ENCODE assay signal across 17 mouse cellular contexts in the genomic region with DNA sequence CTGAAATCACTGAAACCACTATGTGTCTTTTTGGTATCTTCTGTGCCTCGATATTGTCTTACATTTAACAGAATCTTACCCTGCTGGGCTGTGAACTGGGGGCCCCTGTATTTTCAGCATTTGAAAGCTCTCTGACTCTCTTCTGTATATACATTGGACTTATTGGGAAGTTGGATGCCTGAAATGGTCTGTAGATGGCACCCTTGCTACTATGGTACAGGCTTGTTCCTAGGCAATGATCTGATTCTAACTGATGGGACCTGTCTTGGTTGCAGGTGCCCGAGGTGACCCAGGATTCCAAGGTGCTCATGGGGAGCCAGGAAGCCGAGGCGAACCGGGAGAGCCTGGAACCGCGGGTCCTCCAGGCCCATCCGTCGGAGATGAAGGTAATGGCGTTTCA.
DNase-seq lines count a peak whose midpoint lies in the region; ATAC-seq and TF ChIP-seq lines count a peak whose summit lies in the region.
"Had no signal": no experiment of that assay in that cellular context is flagged by ENCODE, and none has a peak within 500 bp of the region (broad histone marks: within the 10 kb centered on the region; RNA-seq: fewer than 3 reads in every experiment).

No protein-coding gene starts in this region.

- H3K9ac ChIP-seq in CH12.LX (ENCODE audit: insufficient read depth, low read depth), result no peak overlapping the region
- H3K9ac ChIP-seq: heart, embryonic 13.5 days; liver, embryonic 13.5 days had no signal

- H3K4me1 ChIP-seq in CH12.LX (ENCODE audit: control insufficient read depth in 1 of 2, insufficient read depth in 2 of 2), result peaks cover 9 to 14% of the 10 kb centered on the region in 2 experiments; a peak in 3 of 4 replicates
- H3K4me1 ChIP-seq in olfactory bulb, adult 2 months (ENCODE audit: control insufficient read depth, insufficient read depth, low read length), result peaks cover 45% of the 10 kb centered on the region
- H3K4me1 ChIP-seq: liver, embryonic 13.5 days had no signal

- peak; percentile 53 for TF ChIP-seq RAD21 in CH12.LX (IDR thresholded peaks at IDR 0.05; ENCODE audit: low read depth, low read length)

- H3K4me3 ChIP-seq in left cerebral cortex, adult 2 months, result no peak overlapping the region
- H3K4me3 ChIP-seq in CH12.LX (replicated peaks in 1 of 3; ENCODE audit: low read depth in 2 of 3, low read length in 2 of 3, poor library complexity in 1 of 3), result no peak overlapping the region
- no peak overlapping the region for H3K4me3 ChIP-seq in olfactory bulb, adult 2 months (ENCODE audit: insufficient read depth, low read depth, low read length)
- H3K4me3 ChIP-seq: erythroblast, embryonic 14.5 days; heart, embryonic 13.5 days; hindbrain, embryonic 10.5 days; liver, embryonic 13.5 days had no signal

- no peak for ATAC-seq in cerebellum, adult (ENCODE audit: insufficient number of reproducible peaks, low FRiP score, low TSS enrichment)

- in situ Hi-C loops in CH12.LX (cut with MboI; ENCODE audit: low pct_ligation_motif_present, low pct_unique_long_range_greater_than_20kb, low sequenced_read_pairs), result no loop called here

- DNase-seq in cerebellum, adult 9-10 months, result peak; percentile 22
- no peak for DNase-seq in left cerebral cortex, adult 2 months (ENCODE audit: extremely low spot score in 1 of 2, low spot score in 2 of 2)
- DNase-seq in left cerebral cortex, adult 9 months (ENCODE audit: low spot score in 2 of 2), result no peak
- DNase-seq in CH12.LX (ENCODE audit: extremely low read depth), result peak; percentile 34
- no peak for DNase-seq in urinary bladder, postnatal 4 days (ENCODE audit: low spot score in 2 of 2)
- no peak for DNase-seq in frontal cortex, postnatal 25 days (ENCODE audit: low spot score in 2 of 2)
- DNase-seq: adrenal gland, postnatal 10 days; embryo, embryonic 11 days; gastrocnemius, postnatal 14 days; kidney, adult 2 months; liver, embryonic 13.5 days; thymus, adult 18-20 months had no signal

- H3K4me2 ChIP-seq in CH12.LX (ENCODE audit: insufficient read depth, low read depth, poor library complexity, severe bottlenecking), result no peak overlapping the region
- H3K4me2 ChIP-seq: heart, embryonic 13.5 days; liver, embryonic 13.5 days had no signal

- no peak for TF ChIP-seq POLR2A in CH12.LX (IDR thresholded peaks at IDR 0.05; ENCODE audit: low read depth, low read length)
- no peak for TF ChIP-seq POLR2A in olfactory bulb, adult 2 months (IDR thresholded peaks at IDR 0.05; ENCODE audit: insufficient read depth, low read depth, low read length)

- no peaks in the 10 kb centered on the region for H3K79me2 ChIP-seq in CH12.LX (replicated peaks; ENCODE audit: control insufficient read depth, extremely low read depth, insufficient read depth, poor library complexity, severe bottlenecking)

- H3K27ac ChIP-seq in left cerebral cortex, adult 2 months, result peak overlapping the region; percentile 83
- no peak overlapping the region for H3K27ac ChIP-seq in CH12.LX (ENCODE audit: insufficient read depth, low read depth)
- peak overlapping the region; percentile 69 for H3K27ac ChIP-seq in olfactory bulb, adult 2 months (ENCODE audit: insufficient read depth, low read depth, low read length)
- H3K27ac ChIP-seq: heart, embryonic 13.5 days; liver, embryonic 13.5 days had no signal

- H3K9me3 ChIP-seq in CH12.LX (replicated peaks; ENCODE audit: low read length), result no peaks in the 10 kb centered on the region
- H3K9me3 ChIP-seq: heart, embryonic 13.5 days; hindbrain, embryonic 10.5 days; liver, embryonic 13.5 days had no signal

- WGBS in olfactory bulb, adult 2 months, result 88% methylated on average over 10 of the region's 10 CpGs

- no peak for TF ChIP-seq EP300 in CH12.LX (IDR thresholded peaks at IDR 0.05; ENCODE audit: low read length)

- H3K27me3 ChIP-seq in CH12.LX (replicated peaks), result peaks cover 54% of the 10 kb centered on the region
- H3K27me3 ChIP-seq: heart, embryonic 13.5 days; liver, embryonic 13.5 days had no signal

- intact Hi-C loops in left cerebral cortex, adult 2 months (cut with DNase I), result no loop called here

- peak; percentile 35 for TF ChIP-seq CTCF in left cerebral cortex, adult 2 months (IDR thresholded peaks at IDR 0.05)
- peak in 1 of 2 experiments; percentile 63; a peak in 2 of 4 replicates for TF ChIP-seq CTCF in CH12.LX (conservative IDR thresholded peaks at IDR 0.05 in 1 of 2, IDR thresholded peaks at IDR 0.05 in 1 of 2; ENCODE audit: low read depth in 2 of 2, low read length in 2 of 2)
- TF ChIP-seq CTCF in olfactory bulb, adult 2 months (IDR thresholded peaks at IDR 0.05; ENCODE audit: insufficient read depth, low read depth, low read length), result no peak

- no peaks in the 10 kb centered on the region for H3K36me3 ChIP-seq in CH12.LX (replicated peaks in 1 of 2; ENCODE audit: control insufficient read depth in 1 of 2, insufficient read depth in 1 of 2, low read length in 1 of 2)
- H3K36me3 ChIP-seq: liver, embryonic 13.5 days had no signal

- dilution Hi-C loops in CH12.LX (cut with MboI; ENCODE audit: extremely low pct_ligation_motif_present, extremely low pct_unique_long_range_greater_than_20kb, low sequenced_read_pairs), result no loop called here

TF ChIP-seq in CH12.LX, 34 proteins besides CTCF, POLR2A, EP300 and RAD21:
- peak; percentile 17; the same call in 1 of the 2 replicates for TF ChIP-seq SMC3 (IDR thresholded peaks at IDR 0.05; ENCODE audit: low read depth, low read length)
- TF ChIP-seq HCFC1 (IDR thresholded peaks at IDR 0.05; ENCODE audit: low read depth, low read length), result no peak

Comparison
In these comparisons a context has a peak if more than half of its experiments do, and no peak if none do; other contexts are left out.
1. DNase-seq: peak in cerebellum, adult 9-10 months (single experiment) and CH12.LX (single experiment); none in left cerebral cortex, adult 2 months (0 of 2), left cerebral cortex, adult 9 months (0 of 2), urinary bladder, postnatal 4 days (0 of 2) and frontal cortex, postnatal 25 days (0 of 2).